Mouse (Mus musculus): ENCODE measurements around the gene Bcas3.
"Not testable (repeated sequence)": the region's sequence is repeated elsewhere in the genome, so short reads cannot be mapped to it uniquely, and the experiment has no call there.

Gene Bcas3

GRCm38 (mm10) chr11:85712026-85712804 lies 359.2 kb downstream of the Bcas3 start:
- no peak for DNase-seq (ENCODE audit: low spot score in 2 of 2)

GRCm38 (mm10) chr11:85712860-85713813 lies 360.2 kb downstream of the Bcas3 start:
- no peak for DNase-seq (ENCODE audit: low spot score in 2 of 2)

- no peak for DNase-seq (ENCODE audit: low spot score in 2 of 2)
Observed at GRCm38 (mm10) chr11:85713814-85714208, 360.8 kb downstream of the Bcas3 start.

DNA sequence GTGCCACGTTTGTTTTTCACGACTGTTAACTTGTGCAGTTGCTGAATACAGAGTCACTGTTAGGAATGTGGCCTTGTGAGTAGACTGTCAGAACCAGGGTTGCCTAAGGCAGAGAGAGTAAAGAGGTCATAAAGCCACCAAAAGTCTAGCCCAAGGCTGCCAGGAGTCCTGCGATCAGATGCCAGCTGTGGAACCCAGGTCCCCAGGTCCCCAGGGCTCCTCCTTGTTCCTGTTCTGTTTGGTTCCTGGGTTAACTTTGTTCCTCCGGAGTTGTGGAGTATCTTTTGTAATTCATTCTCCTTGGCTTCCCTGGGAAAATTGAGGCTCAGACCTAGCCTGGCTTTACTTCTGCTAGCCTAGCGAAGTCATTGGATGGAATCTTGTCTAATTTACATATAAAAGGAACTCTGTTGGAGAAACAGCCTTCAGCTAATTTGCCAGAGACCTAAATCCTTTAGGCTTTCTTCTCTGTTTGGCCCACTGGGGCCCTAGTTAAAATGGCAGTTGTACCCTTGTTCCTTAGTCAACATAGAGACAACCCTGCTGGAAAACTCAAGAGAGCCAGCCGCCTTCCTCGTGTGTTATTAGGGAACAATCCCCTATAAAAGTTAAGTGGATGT lies 361.5 kb downstream of the Bcas3 start:
- DNase-seq (ENCODE audit: low spot score in 2 of 2) = no peak

- not testable (repeated sequence) for DNase-seq (ENCODE audit: low spot score in 2 of 2)
Observed at GRCm38 (mm10) chr11:85716730-85717129, 363.8 kb downstream of the Bcas3 start.

- DNase-seq (ENCODE audit: low spot score in 2 of 2) = no peak
Observed at GRCm38 (mm10) chr11:85719091-85719490, 366.1 kb downstream of the Bcas3 start.

GRCm38 (mm10) chr11:85719766-85720165 lies 366.8 kb downstream of the Bcas3 start:
- no peak for DNase-seq (ENCODE audit: low spot score in 2 of 2)

- no peak for DNase-seq (ENCODE audit: low spot score in 2 of 2)
Observed at GRCm38 (mm10) chr11:85720269-85720773, 367.4 kb downstream of the Bcas3 start.

DNA sequence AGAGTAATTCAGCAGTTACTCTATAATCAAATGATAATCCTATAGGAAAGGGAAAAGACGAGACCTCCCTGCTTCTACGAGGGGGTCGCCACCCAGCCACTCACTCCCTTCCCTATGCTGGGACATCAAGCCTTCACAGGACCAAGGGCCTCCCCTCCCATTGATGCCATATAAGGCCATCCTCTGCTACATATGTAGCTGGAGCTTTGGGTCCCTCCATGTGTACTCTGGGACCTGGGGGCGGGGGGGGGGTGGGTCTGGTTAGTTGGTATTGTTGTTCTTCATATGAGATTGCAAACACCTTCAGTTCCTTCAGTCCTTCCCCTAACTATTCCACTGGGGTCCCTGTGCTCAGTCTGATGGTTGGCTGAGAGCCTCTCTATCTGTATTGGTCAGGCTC lies 369.0 kb downstream of the Bcas3 start:
- DNase-seq (ENCODE audit: low spot score in 2 of 2) = no peak

DNA sequence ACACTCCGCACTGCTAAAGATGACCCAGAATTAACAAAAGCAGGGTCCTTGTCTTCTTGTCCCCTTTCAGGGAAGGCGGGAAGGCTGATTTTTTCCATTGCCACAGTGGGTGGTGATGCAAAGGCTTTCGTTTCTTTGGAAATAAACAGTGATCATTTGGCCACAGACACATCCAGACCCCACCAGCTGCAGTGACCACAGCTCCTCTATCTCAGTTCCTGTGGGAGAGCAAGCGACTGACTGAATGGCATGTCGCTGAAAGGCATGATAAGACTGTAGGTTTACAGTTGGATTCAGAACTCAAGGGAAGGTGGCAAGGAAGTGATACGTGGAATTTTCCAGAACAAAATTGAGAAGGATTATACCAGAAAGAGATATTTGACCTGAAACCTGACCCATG lies 371.2 kb downstream of the Bcas3 start:
- no peak for DNase-seq (ENCODE audit: low spot score in 2 of 2)

DNA sequence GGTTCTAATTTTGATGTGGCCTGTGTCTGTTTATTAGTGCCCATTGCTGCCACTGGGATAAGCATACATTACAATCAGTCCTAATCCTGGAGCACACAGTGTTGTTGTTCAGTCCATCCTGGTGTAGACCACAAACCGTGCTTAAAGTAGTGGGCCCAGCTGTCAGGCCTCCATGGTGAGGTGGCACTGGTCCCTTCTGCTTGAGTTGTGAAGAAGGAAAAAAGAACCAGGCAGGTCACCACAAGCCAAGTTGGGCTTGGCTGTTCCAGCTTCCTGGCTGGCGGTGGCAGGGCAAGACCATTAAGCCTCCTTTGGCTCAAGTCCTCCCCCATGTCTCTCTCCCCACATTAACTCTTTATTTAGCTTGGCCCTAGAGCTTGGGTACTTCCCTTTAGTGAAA lies 376.8 kb downstream of the Bcas3 start:
- no peak for DNase-seq (ENCODE audit: low spot score in 2 of 2)

DNA sequence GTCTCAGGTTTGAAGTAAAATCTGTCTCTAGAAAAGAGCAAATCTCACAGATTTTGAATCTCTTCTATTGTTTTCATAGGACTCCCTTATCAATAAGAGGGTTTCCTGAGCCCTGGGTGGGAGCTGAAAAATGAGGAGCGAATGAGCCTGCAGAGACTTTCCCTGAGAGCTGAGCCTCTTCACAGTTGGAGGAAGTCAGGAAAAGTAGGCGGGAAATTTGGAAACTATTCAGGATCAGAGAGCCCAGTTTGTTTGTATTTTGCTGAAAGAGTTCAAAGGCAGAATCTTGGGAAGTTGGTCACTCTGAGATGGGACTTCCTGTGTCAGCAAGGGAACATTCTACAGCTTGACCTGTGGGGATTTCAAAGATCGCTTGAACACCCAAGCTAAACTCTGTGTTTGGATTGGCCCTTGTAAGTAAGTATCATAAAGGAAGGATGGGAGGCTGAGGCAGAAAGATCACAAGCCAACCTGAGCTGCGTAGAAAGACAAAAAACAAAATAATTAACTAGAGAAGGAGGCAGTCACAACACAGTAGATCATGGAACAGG lies 379.6 kb downstream of the Bcas3 start:
- no peak for DNase-seq (ENCODE audit: low spot score in 2 of 2)

DNA sequence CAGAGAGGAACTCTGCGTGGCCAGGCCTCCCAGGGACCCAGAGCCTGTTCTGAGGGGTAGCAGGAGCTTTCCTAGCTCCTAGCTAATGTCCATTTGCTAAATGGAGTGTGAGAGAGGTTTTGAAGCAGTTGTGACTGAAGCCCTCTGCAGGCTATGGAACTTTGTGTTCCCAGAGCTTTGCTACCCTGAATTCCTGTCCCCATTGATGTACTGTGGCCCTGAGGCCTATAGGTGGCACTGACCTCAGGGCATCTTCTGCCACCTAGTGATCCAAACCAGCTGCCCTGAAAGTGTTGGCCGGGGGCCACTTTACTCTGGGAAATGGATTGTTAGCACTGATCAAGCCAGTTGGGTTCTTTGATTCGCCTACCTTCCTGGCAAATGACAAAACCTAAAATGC lies 380.6 kb downstream of the Bcas3 start:
- no peak for DNase-seq (ENCODE audit: low spot score in 2 of 2)

- peak in 1 of 2 experiments; percentile 41 for DNase-seq (ENCODE audit: low spot score in 2 of 2)
Observed at GRCm38 (mm10) chr11:85734317-85735211, 381.6 kb downstream of the Bcas3 start.

DNA sequence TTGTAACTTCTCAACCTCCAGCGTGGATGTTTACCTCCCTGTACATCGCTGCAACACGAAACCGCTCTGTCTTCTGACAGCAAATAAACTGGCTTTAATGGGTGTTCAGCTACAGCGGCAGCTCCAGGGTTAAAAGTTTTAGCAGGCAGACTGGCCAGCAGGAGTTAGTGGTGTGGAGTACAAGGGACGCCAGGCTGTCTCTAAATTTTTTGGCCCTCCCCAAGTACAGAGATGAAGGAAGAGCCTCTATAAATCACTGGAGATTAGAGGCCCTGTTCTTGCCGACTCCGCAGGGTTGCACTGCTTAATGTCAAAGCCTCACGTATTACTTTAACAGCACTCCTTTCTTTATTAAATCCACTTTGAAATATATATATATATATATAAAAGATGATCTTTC lies 384.3 kb downstream of the Bcas3 start:
- no peak for DNase-seq (ENCODE audit: low spot score in 2 of 2)

DNA sequence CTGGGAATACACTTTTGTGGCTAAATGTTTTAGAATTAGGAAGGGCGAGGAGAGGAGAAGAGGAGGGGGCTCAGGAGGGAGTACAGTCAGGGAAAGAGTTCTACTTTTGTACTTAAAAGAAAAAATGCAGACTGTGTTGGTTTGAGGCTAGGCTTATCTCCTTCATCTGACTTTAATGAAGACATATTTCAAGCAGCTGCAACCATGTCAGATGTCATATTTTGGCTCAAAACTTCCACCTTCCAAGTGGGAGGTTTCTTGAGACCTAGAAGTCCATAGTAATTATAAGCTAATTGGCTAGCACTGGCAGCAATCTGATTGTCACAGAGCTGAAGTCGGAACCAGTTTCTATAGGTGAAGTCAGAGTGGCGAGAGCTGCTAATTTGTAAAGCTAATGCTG lies 384.9 kb downstream of the Bcas3 start:
- DNase-seq (ENCODE audit: low spot score in 2 of 2) = no peak

DNA sequence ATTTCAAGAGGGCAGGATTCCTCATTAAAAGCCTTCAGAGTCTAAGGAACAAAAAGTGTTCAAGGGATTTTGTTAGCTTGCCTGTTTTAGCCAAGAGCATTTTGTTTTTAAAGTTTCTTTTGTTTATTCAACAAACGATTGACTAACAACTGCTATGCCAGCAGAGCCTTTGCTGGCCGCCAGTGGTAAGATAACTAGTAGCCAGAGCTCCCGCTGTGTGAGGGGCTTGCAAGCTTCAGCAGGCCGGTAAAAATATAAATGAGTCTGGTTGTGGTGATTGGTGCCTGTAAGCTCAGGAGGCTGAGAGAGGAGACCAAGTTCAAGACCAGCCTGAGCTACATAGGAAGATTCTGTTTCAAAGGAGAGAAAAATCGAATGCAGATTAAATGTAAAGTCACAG lies 385.6 kb downstream of the Bcas3 start:
- no peak for DNase-seq (ENCODE audit: low spot score in 2 of 2)

- DNase-seq (ENCODE audit: low spot score in 2 of 2) = peak; percentile 29 to 70
Observed at GRCm38 (mm10) chr11:85739266-85739977, 386.5 kb downstream of the Bcas3 start.

DNA sequence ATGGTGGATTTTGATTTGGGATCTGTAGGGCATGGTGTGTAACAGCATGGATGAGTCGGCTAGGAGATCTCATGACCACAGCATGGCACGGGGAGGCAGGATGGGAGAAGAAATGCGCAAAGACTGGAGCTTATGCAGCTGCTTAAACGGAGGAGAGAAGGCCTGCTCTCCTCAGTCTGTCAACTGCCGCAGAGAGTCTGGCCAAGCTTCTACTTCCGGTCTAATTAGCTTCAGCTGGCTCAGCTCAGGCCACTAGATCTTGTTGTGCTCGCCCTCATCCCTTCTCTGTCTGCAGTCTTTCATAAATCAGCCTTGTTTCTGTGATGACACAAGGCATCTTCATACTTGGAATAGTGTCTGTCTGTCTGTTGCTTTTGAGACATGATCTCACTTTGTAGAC lies 393.4 kb downstream of the Bcas3 start:
- no peak for DNase-seq (ENCODE audit: low spot score in 2 of 2)

DNA sequence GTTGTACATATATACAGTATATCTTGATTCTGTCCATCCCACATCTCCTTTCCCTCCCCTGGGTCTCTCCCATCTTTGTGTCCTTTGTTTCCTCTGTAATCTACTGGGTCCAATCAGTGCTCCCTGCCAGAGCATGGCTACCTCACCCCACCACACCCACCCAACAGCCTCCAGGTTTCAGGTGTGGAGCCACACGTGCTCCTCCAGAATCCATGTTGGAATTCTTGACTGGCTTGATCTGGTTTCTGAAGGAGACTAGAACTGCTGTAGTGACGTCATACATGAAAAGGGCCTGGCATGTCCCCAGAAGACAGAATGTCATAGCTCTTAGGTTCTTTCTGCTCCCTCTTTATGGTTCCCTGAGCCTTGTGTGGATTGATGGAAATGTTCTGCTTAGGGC lies 395.9 kb downstream of the Bcas3 start:
- no peak for DNase-seq (ENCODE audit: low spot score in 2 of 2)

Data from frontal cortex, postnatal 36 days (tissue).